Mouse (Mus musculus) heart, embryonic 11.5 days (tissue): Measurements from ENCODE around the gene Thrb. TPM values are rescaled to one million over a fixed set of nuclear protein-coding genes. Genes with fewer than 3 reads are reported as not detected.

Source experiments
- ATAC-seq: fragments of 200-750 bp; cut with Nextera tagmentation; replicated peaks from 2 replicates; pipeline ENCODE4 v1.8.0; 2017; ENCODE audit warnings: moderate library complexity; ENCODE audit not compliant: insufficient number of reproducible peaks, low FRiP score, low TSS enrichment
- H3K27ac ChIP-seq: fragments of 300-500 bp; sonication (generic); 2 replicates; pipeline ENCODE4 v1.5.1; 2014; ENCODE audit warnings: mild to moderate bottlenecking, low read depth, low read length
- H3K27me3 ChIP-seq: fragments of 300-500 bp; sonication (generic); 2 replicates; pipeline ENCODE4 v1.6.1; 2014; ENCODE audit warnings: mild to moderate bottlenecking, low read length, mixed read lengths; ENCODE audit not compliant: control insufficient read depth, insufficient read depth
- H3K36me3 ChIP-seq: fragments of 300-500 bp; sonication (generic); 2 replicates; pipeline ENCODE4 v1.6.1; 2014; ENCODE audit warnings: mild to moderate bottlenecking, low read length, moderate library complexity, mixed read lengths; ENCODE audit not compliant: control insufficient read depth, insufficient read depth
- H3K4me1 ChIP-seq: fragments of 300-500 bp; sonication (generic); 2 replicates; pipeline ENCODE4 v1.6.1; 2014; ENCODE audit warnings: low read length; ENCODE audit not compliant: control insufficient read depth, insufficient read depth
- H3K4me2 ChIP-seq: fragments of 300-500 bp; sonication (generic); 2 replicates; pipeline ENCODE4 v1.6.1; 2014; ENCODE audit warnings: mild to moderate bottlenecking, moderate library complexity
- H3K4me3 ChIP-seq: fragments of 300-500 bp; sonication (generic); 2 replicates; pipeline ENCODE4 v1.5.1; 2014; ENCODE audit warnings: low read depth, low read length
- H3K9ac ChIP-seq: fragments of 300-500 bp; sonication (generic); 2 replicates; pipeline ENCODE4 v1.6.1; 2014; ENCODE audit warnings: mild to moderate bottlenecking, low read depth, low read length, moderate library complexity
- H3K9me3 ChIP-seq: fragments of 300-500 bp; sonication (generic); replicated peaks from 2 replicates; pipeline ENCODE4 v1.6.1; 2016; ENCODE audit warnings: low read length; ENCODE audit not compliant: control insufficient read depth
- WGBS: fragments of 180-500 bp; shearing (Covaris S2); extraction: QIAGEN DNeasy Blood & Tissue Kit; methylation state at CpG from one replicate; pipeline ENCODE4 v1.1.7; 2014; ENCODE audit not compliant: insufficient replicate concordance; 5-methylcytosine and 5-hydroxymethylcytosine counted together
- polyA plus RNA-seq: library from polyadenylated mRNA; unstranded; fragments of >200 nt; fragmentation: Nextera tagmentation; extraction: Ambion mirVana; gene quantifications from 2 replicates; pipeline ENCODE4 v1.2.1, GENCODE M21; 2014

Thrb gene
- polyA plus RNA-seq, 1 experiment from 2014 or later: 0.42 TPM

GRCm38 (mm10) chr14:17724577-17724976 lies 64.5 kb downstream of the Thrb start:
- H3K4me1 ChIP-seq: no peaks in the 10 kb centered on the region
- WGBS: 67% methylated on average over 3 of the region's 3 CpGs

GRCm38 (mm10) chr14:17726906-17727305 lies 66.8 kb downstream of the Thrb start:
- no peak overlapping the region for H3K9ac ChIP-seq
- 66% methylated on average over 1 of the region's 1 CpGs for WGBS
- H3K4me1 ChIP-seq: no peaks in the 10 kb centered on the region
- no peaks in the 10 kb centered on the region for H3K27me3 ChIP-seq
- no peaks in the 10 kb centered on the region for H3K36me3 ChIP-seq
- H3K27ac ChIP-seq: no peak overlapping the region
- H3K9me3 ChIP-seq: no peaks in the 10 kb centered on the region
- H3K4me2 ChIP-seq: no peak overlapping the region
- H3K4me3 ChIP-seq: no peak overlapping the region
- ATAC-seq: no peak

More at GRCm38 (mm10) chr14:17724577-17724976, 64.5 kb downstream of the Thrb start:
- H3K9me3 ChIP-seq: no peaks in the 10 kb centered on the region
- no peaks in the 10 kb centered on the region for H3K36me3 ChIP-seq
- no peak overlapping the region for H3K4me3 ChIP-seq
- no peak overlapping the region for H3K9ac ChIP-seq
- no peaks in the 10 kb centered on the region for H3K27me3 ChIP-seq
- no peak for ATAC-seq
- no peak overlapping the region for H3K27ac ChIP-seq
- no peak overlapping the region for H3K4me2 ChIP-seq

GRCm38 (mm10) chr14:17727878-17728277 lies 67.8 kb downstream of the Thrb start:
- Histone ChIP-seq H3K27ac (no peak overlapping the region), H3K4me2 (no peak overlapping the region), H3K9ac (no peak overlapping the region), H3K27me3 (no peaks in the 10 kb centered on the region), H3K36me3 (no peaks in the 10 kb centered on the region), H3K4me1 (no peaks in the 10 kb centered on the region), H3K9me3 (no peaks in the 10 kb centered on the region), H3K4me3 (no peak overlapping the region)
- no peak for ATAC-seq
- WGBS: 70% methylated on average over 4 of the region's 4 CpGs

GRCm38 (mm10) chr14:17728889-17729288 lies 68.8 kb downstream of the Thrb start:
- H3K36me3 ChIP-seq: no peaks in the 10 kb centered on the region
- no peak overlapping the region for H3K27ac ChIP-seq
- no peak for ATAC-seq
- H3K27me3 ChIP-seq: no peaks in the 10 kb centered on the region
- no peak overlapping the region for H3K9ac ChIP-seq
- H3K4me1 ChIP-seq: no peaks in the 10 kb centered on the region
- no peak overlapping the region for H3K4me2 ChIP-seq
- 76% methylated on average over 2 of the region's 2 CpGs for WGBS
- no peaks in the 10 kb centered on the region for H3K9me3 ChIP-seq
- H3K4me3 ChIP-seq: no peak overlapping the region

- Histone ChIP-seq H3K36me3 (no peaks in the 10 kb centered on the region), H3K9ac (no peak overlapping the region), H3K4me2 (no peak overlapping the region), H3K27me3 (no peaks in the 10 kb centered on the region), H3K4me3 (no peak overlapping the region), H3K27ac (no peak overlapping the region), H3K9me3 (no peaks in the 10 kb centered on the region), H3K4me1 (no peaks in the 10 kb centered on the region)
- 14% methylated on average over 2 of the region's 2 CpGs for WGBS
- no peak for ATAC-seq
These were observed 71.0 kb downstream of the Thrb start for GRCm38 (mm10) chr14:17731020-17731419.

- Histone ChIP-seq H3K4me3 (no peak overlapping the region), H3K9me3 (no peaks in the 10 kb centered on the region), H3K4me2 (no peak overlapping the region), H3K27me3 (no peaks in the 10 kb centered on the region), H3K4me1 (no peaks in the 10 kb centered on the region), H3K36me3 (no peaks in the 10 kb centered on the region), H3K9ac (no peak overlapping the region), H3K27ac (no peak overlapping the region)
- ATAC-seq: no peak
- 85% methylated on average over 2 of the region's 2 CpGs for WGBS
These were observed 73.2 kb downstream of the Thrb start for GRCm38 (mm10) chr14:17733077-17733778.

- H3K4me1 ChIP-seq: no peaks in the 10 kb centered on the region
- no peak for ATAC-seq
- H3K9ac ChIP-seq: no peak overlapping the region
- H3K27ac ChIP-seq: no peak overlapping the region
- H3K27me3 ChIP-seq: no peaks in the 10 kb centered on the region
- 78% methylated on average over 2 of the region's 2 CpGs for WGBS
- no peak overlapping the region for H3K4me3 ChIP-seq
- H3K9me3 ChIP-seq: no peaks in the 10 kb centered on the region
- H3K4me2 ChIP-seq: no peak overlapping the region
- no peaks in the 10 kb centered on the region for H3K36me3 ChIP-seq
These were observed 73.7 kb downstream of the Thrb start for GRCm38 (mm10) chr14:17733779-17734137.

GRCm38 (mm10) chr14:17735440-17735839 lies 75.4 kb downstream of the Thrb start:
- no peaks in the 10 kb centered on the region for H3K27me3 ChIP-seq
- H3K9me3 ChIP-seq: no peaks in the 10 kb centered on the region
- no peaks in the 10 kb centered on the region for H3K36me3 ChIP-seq
- H3K4me3 ChIP-seq: no peak overlapping the region
- no peak for ATAC-seq
- WGBS: 74% methylated on average over 6 of the region's 6 CpGs
- no peak overlapping the region for H3K27ac ChIP-seq
- H3K4me2 ChIP-seq: no peak overlapping the region
- H3K9ac ChIP-seq: no peak overlapping the region
- no peaks in the 10 kb centered on the region for H3K4me1 ChIP-seq

- Histone ChIP-seq H3K9me3 (no peaks in the 10 kb centered on the region), H3K9ac (no peak overlapping the region), H3K4me3 (no peak overlapping the region), H3K36me3 (no peaks in the 10 kb centered on the region), H3K4me1 (no peaks in the 10 kb centered on the region), H3K27me3 (no peaks in the 10 kb centered on the region), H3K4me2 (no peak overlapping the region), H3K27ac (no peak overlapping the region)
- ATAC-seq: no peak
- WGBS: 45% methylated on average over 3 of the region's 3 CpGs
These were observed 80.8 kb downstream of the Thrb start for GRCm38 (mm10) chr14:17740903-17741302.
